Mouse (Mus musculus) heart, embryonic 12.5 days (tissue): ENCODE results near the gene Vmn2r7. TPM values are rescaled to one million over a fixed set of nuclear protein-coding genes. Genes with fewer than 3 reads are reported as not detected.
"Not testable (repeated sequence)": the region's sequence is repeated elsewhere in the genome, so short reads cannot be mapped to it uniquely, and the experiment has no call there.

Experiments used
- ATAC-seq: fragments of 200-750 bp; cut with Nextera tagmentation; 2 replicates; pipeline ENCODE4 v1.8.0; 2017; ENCODE audit warnings: moderate TSS enrichment, moderate library complexity; ENCODE audit not compliant: insufficient number of reproducible peaks, low FRiP score
- H3K27ac ChIP-seq: fragments of 300-500 bp; sonication (generic); 2 replicates; pipeline ENCODE4 v1.5.1; 2016; ENCODE audit warnings: mild to moderate bottlenecking, moderate library complexity; ENCODE audit not compliant: poor library complexity, severe bottlenecking
- H3K27me3 ChIP-seq: fragments of 300-500 bp; sonication (generic); replicated peaks from 2 replicates; pipeline ENCODE4 v1.6.1; 2016; ENCODE audit warnings: mild to moderate bottlenecking, moderate library complexity
- H3K36me3 ChIP-seq: fragments of 300-500 bp; sonication (generic); 2 replicates; pipeline ENCODE4 v1.6.1; 2016; ENCODE audit warnings: mild to moderate bottlenecking, moderate library complexity
- H3K4me1 ChIP-seq: fragments of 300-500 bp; sonication (generic); replicated peaks from 2 replicates; pipeline ENCODE4 v1.6.1; 2016; ENCODE audit warnings: mild to moderate bottlenecking
- H3K4me2 ChIP-seq: fragments of 300-500 bp; sonication (generic); 2 replicates; pipeline ENCODE4 v1.6.1; 2016; ENCODE audit warnings: mild to moderate bottlenecking, moderate library complexity
- H3K4me3 ChIP-seq: fragments of 300-500 bp; sonication (generic); 2 replicates; pipeline ENCODE4 v1.5.1; 2016; ENCODE audit warnings: mild to moderate bottlenecking
- H3K9ac ChIP-seq: fragments of 300-500 bp; sonication (generic); 2 replicates; pipeline ENCODE4 v1.6.1; 2016; ENCODE audit warnings: mild to moderate bottlenecking, moderate library complexity
- H3K9me3 ChIP-seq: fragments of 300-500 bp; sonication (generic); replicated peaks from 2 replicates; pipeline ENCODE4 v1.6.1; 2016; ENCODE audit warnings: mild to moderate bottlenecking, moderate library complexity
- WGBS: fragments of 180-500 bp; shearing (Covaris S2); methylation state at CpG from one replicate; pipeline ENCODE4 v1.1.7; 2016; 5-methylcytosine and 5-hydroxymethylcytosine counted together
- polyA plus RNA-seq: library from polyadenylated mRNA; unstranded; fragments of >200 nt; fragmentation: Nextera tagmentation; extraction: Ambion mirVana; gene quantifications from 2 replicates; pipeline ENCODE4 v1.2.1, GENCODE M21; 2016

The Vmn2r7 gene
- polyA plus RNA-seq, 1 experiment from 2014 or later: not detected

DNA sequence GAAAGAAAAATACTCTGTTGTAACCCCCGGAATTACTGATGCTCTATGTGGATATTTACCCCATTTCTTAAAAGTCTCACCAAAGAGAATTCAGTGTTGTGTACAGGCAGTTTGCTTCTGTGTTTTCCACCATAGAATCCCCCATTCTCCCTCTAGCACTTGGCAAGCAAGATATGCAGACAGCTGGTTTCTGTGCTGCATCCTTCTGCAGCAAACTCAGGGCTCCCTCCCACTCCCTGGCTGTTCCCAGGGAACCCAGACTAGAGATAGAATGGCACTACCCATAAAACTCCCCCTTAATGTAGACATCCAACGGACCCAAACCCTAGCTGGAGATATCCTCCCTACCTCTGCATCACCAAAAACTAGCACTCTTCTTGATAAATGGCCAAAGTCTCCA lies 88.4 kb downstream of the Vmn2r7 start:
- H3K27ac ChIP-seq: no peak overlapping the region
- no peaks in the 10 kb centered on the region for H3K27me3 ChIP-seq
- H3K9me3 ChIP-seq: peaks cover 6% of the 10 kb centered on the region; the same call in 1 of the 2 replicates
- no peaks in the 10 kb centered on the region for H3K4me1 ChIP-seq
- WGBS: 59% methylated on average over 2 of the region's 2 CpGs
- H3K4me3 ChIP-seq: no peak overlapping the region
- no peaks in the 10 kb centered on the region for H3K36me3 ChIP-seq
- no peak for ATAC-seq
- H3K9ac ChIP-seq: no peak overlapping the region
- no peak overlapping the region for H3K4me2 ChIP-seq

GRCm38 (mm10) chr3:64727187-64727970 lies 117.2 kb downstream of the Vmn2r7 start:
- ATAC-seq, H3K36me3 ChIP-seq, H3K4me2 ChIP-seq, H3K27me3 ChIP-seq, H3K9ac ChIP-seq, H3K4me1 ChIP-seq, H3K9me3 ChIP-seq, H3K27ac ChIP-seq, H3K4me3 ChIP-seq: not testable (repeated sequence)
- 67% methylated on average over 3 of the region's 3 CpGs for WGBS

- H3K9me3 ChIP-seq, H3K4me3 ChIP-seq, ATAC-seq, H3K27ac ChIP-seq, H3K36me3 ChIP-seq, H3K4me1 ChIP-seq, H3K9ac ChIP-seq, H3K27me3 ChIP-seq, H3K4me2 ChIP-seq: not testable (repeated sequence)
- 48% methylated on average over 1 of the region's 1 CpGs for WGBS
Observed at GRCm38 (mm10) chr3:64725736-64726135, 118.8 kb downstream of the Vmn2r7 start.

- H3K4me3 ChIP-seq, ATAC-seq, H3K4me2 ChIP-seq, H3K4me1 ChIP-seq, H3K36me3 ChIP-seq, H3K9me3 ChIP-seq, H3K27me3 ChIP-seq, H3K27ac ChIP-seq, H3K9ac ChIP-seq: not testable (repeated sequence)
- 76% methylated on average over 1 of the region's 1 CpGs for WGBS
Observed at GRCm38 (mm10) chr3:64676069-64676468, 168.5 kb downstream of the Vmn2r7 start.
